Mouse (Mus musculus): ENCODE measurements around the gene Mettl18. TPM values are rescaled to one million over a fixed set of nuclear protein-coding genes. Genes with fewer than 3 reads are reported as not detected.
"Not testable (repeated sequence)": the region's sequence is repeated elsewhere in the genome, so short reads cannot be mapped to it uniquely, and the experiment has no call there.

Gene Mettl18
- polyA plus RNA-seq, 1 experiment from 2014 or later, result 4.0 TPM

- ATAC-seq, result no peak
- 33% methylated on average over 2 of the region's 2 CpGs for WGBS (ENCODE audit: insufficient replicate concordance)
- peak; percentile 47 for DNase-seq
- no peak overlapping the region for H3K9ac ChIP-seq (replicated peaks)
- no peak for TF ChIP-seq EP300 (IDR thresholded peaks at IDR 0.05; ENCODE audit: low read depth)
- TF ChIP-seq CTCF (IDR thresholded peaks at IDR 0.05; ENCODE audit: low read depth), result peak; percentile 75
- no peaks in the 10 kb centered on the region for H3K4me1 ChIP-seq (ENCODE audit: insufficient read depth)
- H3K27ac ChIP-seq (ENCODE audit: low read depth), result no peak overlapping the region
- H3K4me3 ChIP-seq (ENCODE audit: low read depth, low read length), result no peak overlapping the region
- H3K36me3 ChIP-seq (replicated peaks; ENCODE audit: insufficient read depth, low read length), result no peaks in the 10 kb centered on the region
- no peak overlapping the region for H3K4me2 ChIP-seq (ENCODE audit: low read depth, low read length)
- no peaks in the 10 kb centered on the region for H3K27me3 ChIP-seq (ENCODE audit: insufficient read depth, low read length)
- H3K9me3 ChIP-seq (ENCODE audit: low read length), result no peaks in the 10 kb centered on the region
Observed at GRCm38 (mm10) chr1:164009235-164009634, 14.5 kb downstream of the Mettl18 start.

- Histone ChIP-seq H3K9me3 (ENCODE audit: low read length) (no peaks in the 10 kb centered on the region), H3K9ac (replicated peaks) (no peak overlapping the region), H3K4me3 (ENCODE audit: low read depth, low read length) (no peak overlapping the region), H3K4me1 (ENCODE audit: insufficient read depth) (no peaks in the 10 kb centered on the region; the same call in 1 of the 2 replicates), H3K4me2 (ENCODE audit: low read depth, low read length) (no peak overlapping the region), H3K27me3 (ENCODE audit: insufficient read depth, low read length) (no peaks in the 10 kb centered on the region), H3K27ac (ENCODE audit: low read depth) (no peak overlapping the region), H3K36me3 (replicated peaks; ENCODE audit: insufficient read depth, low read length) (no peaks in the 10 kb centered on the region)
- DNase-seq, result no peak
- 23% methylated on average over 1 of the region's 1 CpGs for WGBS (ENCODE audit: insufficient replicate concordance)
- TF ChIP-seq CTCF (IDR thresholded peaks at IDR 0.05; ENCODE audit: low read depth) (no peak), EP300 (IDR thresholded peaks at IDR 0.05; ENCODE audit: low read depth) (no peak)
- no peak for ATAC-seq
Observed at GRCm38 (mm10) chr1:164014616-164015015, 19.9 kb downstream of the Mettl18 start.

- no peaks in the 10 kb centered on the region for H3K27me3 ChIP-seq (ENCODE audit: insufficient read depth, low read length)
- ATAC-seq, result no peak
- no peak overlapping the region for H3K9ac ChIP-seq (replicated peaks)
- no peaks in the 10 kb centered on the region for H3K9me3 ChIP-seq (ENCODE audit: low read length)
- H3K4me1 ChIP-seq (ENCODE audit: insufficient read depth), result no peaks in the 10 kb centered on the region; the same call in 1 of the 2 replicates
- H3K27ac ChIP-seq (ENCODE audit: low read depth), result no peak overlapping the region
- H3K4me2 ChIP-seq (ENCODE audit: low read depth, low read length), result no peak overlapping the region
- WGBS (ENCODE audit: insufficient replicate concordance), result 80% methylated on average over 16 of the region's 16 CpGs
- no peak for TF ChIP-seq EP300 (IDR thresholded peaks at IDR 0.05; ENCODE audit: low read depth)
- no peak for TF ChIP-seq CTCF (IDR thresholded peaks at IDR 0.05; ENCODE audit: low read depth)
- DNase-seq, result no peak
- no peak overlapping the region for H3K4me3 ChIP-seq (ENCODE audit: low read depth, low read length)
- H3K36me3 ChIP-seq (replicated peaks; ENCODE audit: insufficient read depth, low read length), result no peaks in the 10 kb centered on the region
Observed at GRCm38 (mm10) chr1:164018221-164018896, 23.7 kb downstream of the Mettl18 start.

GRCm38 (mm10) chr1:164019789-164020188 lies 25.1 kb downstream of the Mettl18 start:
- Histone ChIP-seq H3K4me3 (ENCODE audit: low read depth, low read length) (no peak overlapping the region), H3K4me2 (ENCODE audit: low read depth, low read length) (no peak overlapping the region), H3K27ac (ENCODE audit: low read depth) (no peak overlapping the region), H3K27me3 (ENCODE audit: insufficient read depth, low read length) (no peaks in the 10 kb centered on the region), H3K9ac (replicated peaks) (no peak overlapping the region), H3K9me3 (ENCODE audit: low read length) (no peaks in the 10 kb centered on the region), H3K4me1 (ENCODE audit: insufficient read depth) (no peaks in the 10 kb centered on the region; the same call in 1 of the 2 replicates), H3K36me3 (replicated peaks; ENCODE audit: insufficient read depth, low read length) (no peaks in the 10 kb centered on the region)
- DNase-seq (no peak), ATAC-seq (no peak)
- WGBS (ENCODE audit: insufficient replicate concordance), result 58% methylated on average over 6 of the region's 6 CpGs
- TF ChIP-seq EP300 (IDR thresholded peaks at IDR 0.05; ENCODE audit: low read depth) (no peak), CTCF (IDR thresholded peaks at IDR 0.05; ENCODE audit: low read depth) (no peak)

- WGBS (ENCODE audit: insufficient replicate concordance), result 80% methylated on average over 3 of the region's 3 CpGs
- ATAC-seq; H3K4me2 ChIP-seq (ENCODE audit: low read depth, low read length); H3K27me3 ChIP-seq (ENCODE audit: insufficient read depth, low read length); DNase-seq; H3K4me1 ChIP-seq (ENCODE audit: insufficient read depth); H3K9ac ChIP-seq (replicated peaks); H3K27ac ChIP-seq (ENCODE audit: low read depth); H3K9me3 ChIP-seq (ENCODE audit: low read length); H3K4me3 ChIP-seq (ENCODE audit: low read depth, low read length); H3K36me3 ChIP-seq (replicated peaks; ENCODE audit: insufficient read depth, low read length): not testable (repeated sequence)
Observed at GRCm38 (mm10) chr1:164020746-164021145, 26.1 kb downstream of the Mettl18 start.

GRCm38 (mm10) chr1:164022106-164022505 lies 27.4 kb downstream of the Mettl18 start:
- not testable (repeated sequence) for H3K36me3 ChIP-seq (replicated peaks; ENCODE audit: insufficient read depth, low read length); H3K27ac ChIP-seq (ENCODE audit: low read depth); H3K4me1 ChIP-seq (ENCODE audit: insufficient read depth); H3K27me3 ChIP-seq (ENCODE audit: insufficient read depth, low read length); H3K4me3 ChIP-seq (ENCODE audit: low read depth, low read length); ATAC-seq; H3K9me3 ChIP-seq (ENCODE audit: low read length); DNase-seq; H3K9ac ChIP-seq (replicated peaks); H3K4me2 ChIP-seq (ENCODE audit: low read depth, low read length)
- TF ChIP-seq CTCF (IDR thresholded peaks at IDR 0.05; ENCODE audit: low read depth), result 0 out of 2 replicates have a peak, but pooled peaks have one; percentile 15
- 75% methylated on average over 5 of the region's 5 CpGs for WGBS (ENCODE audit: insufficient replicate concordance)
